Mouse (Mus musculus) hindbrain, embryonic 12.5 days (tissue): ENCODE measurements at regions not wholly inside any gene's neighbourhood (a gene's known extent, or its start where the extent isn't known, plus 50 kb on each side); places are given as distances from the start of the nearest gene placed in this dataset.

Experiments used
- ATAC-seq: fragments of 200-750 bp; cut with Nextera tagmentation; 2 replicates; pipeline ENCODE4 v1.8.0; 2017; ENCODE audit warnings: moderate TSS enrichment; ENCODE audit not compliant: low FRiP score
- H3K27ac ChIP-seq: fragments of 300-500 bp; sonication (generic); 2 replicates; pipeline ENCODE4 v1.5.1; 2016; ENCODE audit warnings: mild to moderate bottlenecking
- H3K27me3 ChIP-seq: fragments of 300-500 bp; sonication (generic); 2 replicates; pipeline ENCODE4 v1.6.1; 2016; ENCODE audit warnings: mild to moderate bottlenecking
- H3K36me3 ChIP-seq: fragments of 300-500 bp; sonication (generic); 2 replicates; pipeline ENCODE4 v1.6.1; 2016; ENCODE audit warnings: mild to moderate bottlenecking
- H3K4me1 ChIP-seq: fragments of 300-500 bp; sonication (generic); 2 replicates; pipeline ENCODE4 v1.6.1; 2016
- H3K4me2 ChIP-seq: fragments of 300-500 bp; sonication (generic); replicated peaks from 2 replicates; pipeline ENCODE4 v1.6.1; 2016; ENCODE audit warnings: mild to moderate bottlenecking
- H3K4me3 ChIP-seq: fragments of 300-500 bp; sonication (generic); 2 replicates; pipeline ENCODE4 v1.5.1; 2016; ENCODE audit warnings: mild to moderate bottlenecking
- H3K9ac ChIP-seq: fragments of 300-500 bp; sonication (generic); 2 replicates; pipeline ENCODE4 v1.6.1; 2016; ENCODE audit warnings: mild to moderate bottlenecking, moderate library complexity
- H3K9me3 ChIP-seq: fragments of 300-500 bp; sonication (generic); replicated peaks from 2 replicates; pipeline ENCODE4 v1.6.1; 2016; ENCODE audit warnings: mild to moderate bottlenecking
- WGBS: fragments of 180-500 bp; shearing (Covaris S2); methylation state at CpG from one replicate; pipeline ENCODE4 v1.1.7; 2016; 5-methylcytosine and 5-hydroxymethylcytosine counted together

DNA sequence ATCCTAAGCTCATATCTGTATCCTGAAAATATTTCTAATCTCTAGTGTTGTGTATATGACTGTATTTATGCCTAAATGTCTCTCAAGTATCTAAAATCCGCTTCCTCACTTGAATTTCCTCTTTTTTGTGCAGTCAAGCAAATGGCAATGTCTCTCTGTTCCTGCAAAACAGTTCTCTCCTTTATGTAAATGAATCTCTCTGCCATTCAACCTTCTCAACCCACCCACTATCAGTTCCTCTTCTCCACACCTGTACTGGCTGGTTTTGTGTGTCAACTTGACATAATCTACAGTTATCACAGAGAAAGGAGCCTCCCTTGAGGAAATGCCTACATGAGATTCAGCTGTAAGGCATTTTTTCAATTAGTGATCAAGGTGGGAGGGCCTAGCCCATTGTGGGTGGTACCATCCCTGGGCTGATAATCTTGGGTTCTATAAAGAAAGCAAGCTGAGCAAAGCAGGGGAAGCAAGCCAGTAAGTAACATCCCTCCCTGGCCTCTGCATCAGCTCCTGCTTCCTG lies 375.5 kb downstream of the Synb start:
- Histone ChIP-seq H3K9ac (no peak overlapping the region), H3K4me2 (no peak overlapping the region), H3K27ac (no peak overlapping the region), H3K27me3 (no peaks in the 10 kb centered on the region), H3K36me3 (no peaks in the 10 kb centered on the region), H3K9me3 (no peaks in the 10 kb centered on the region), H3K4me1 (peaks cover 12% of the 10 kb centered on the region), H3K4me3 (no peak overlapping the region)
- ATAC-seq: no peak
- 85% methylated on average over 1 of the region's 1 CpGs for WGBS

- H3K9me3 ChIP-seq: no peaks in the 10 kb centered on the region
- ATAC-seq: no peak
- no peaks in the 10 kb centered on the region for H3K36me3 ChIP-seq
- no peak overlapping the region for H3K9ac ChIP-seq
- no peak overlapping the region for H3K4me2 ChIP-seq
- no peaks in the 10 kb centered on the region for H3K4me1 ChIP-seq
- H3K4me3 ChIP-seq: no peak overlapping the region
- no peak overlapping the region for H3K27ac ChIP-seq
- no peaks in the 10 kb centered on the region for H3K27me3 ChIP-seq
- 78% methylated on average over 3 of the region's 3 CpGs for WGBS
Observed at GRCm38 (mm10) chr14:68899921-68900320, 394.2 kb downstream of the Synb start.

DNA sequence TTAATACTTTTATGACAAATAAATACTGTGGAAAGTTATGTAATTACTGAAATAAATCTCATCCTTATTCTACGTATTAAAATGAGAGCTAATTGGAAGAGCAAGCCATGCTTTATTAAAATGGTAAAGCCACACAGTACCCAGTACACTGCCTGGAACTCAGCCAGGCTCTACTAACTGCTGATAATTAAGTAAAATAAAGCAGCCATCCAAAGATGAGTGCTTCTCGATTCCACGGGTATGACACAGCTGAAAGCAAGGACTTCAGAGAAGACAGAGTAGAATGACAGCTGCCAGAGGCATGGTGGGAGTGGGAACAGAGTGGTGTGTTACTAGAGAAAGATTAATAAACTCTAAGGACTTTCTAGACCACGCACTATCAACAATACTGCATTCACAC lies 416.9 kb downstream of the Synb start:
- no peaks in the 10 kb centered on the region for H3K9me3 ChIP-seq
- WGBS: 89% methylated on average over 4 of the region's 4 CpGs
- H3K4me2 ChIP-seq: no peak overlapping the region
- ATAC-seq: no peak
- H3K4me3 ChIP-seq: no peak overlapping the region
- no peaks in the 10 kb centered on the region for H3K27me3 ChIP-seq
- H3K36me3 ChIP-seq: no peaks in the 10 kb centered on the region
- H3K4me1 ChIP-seq: no peaks in the 10 kb centered on the region
- no peak overlapping the region for H3K27ac ChIP-seq
- H3K9ac ChIP-seq: no peak overlapping the region

DNA sequence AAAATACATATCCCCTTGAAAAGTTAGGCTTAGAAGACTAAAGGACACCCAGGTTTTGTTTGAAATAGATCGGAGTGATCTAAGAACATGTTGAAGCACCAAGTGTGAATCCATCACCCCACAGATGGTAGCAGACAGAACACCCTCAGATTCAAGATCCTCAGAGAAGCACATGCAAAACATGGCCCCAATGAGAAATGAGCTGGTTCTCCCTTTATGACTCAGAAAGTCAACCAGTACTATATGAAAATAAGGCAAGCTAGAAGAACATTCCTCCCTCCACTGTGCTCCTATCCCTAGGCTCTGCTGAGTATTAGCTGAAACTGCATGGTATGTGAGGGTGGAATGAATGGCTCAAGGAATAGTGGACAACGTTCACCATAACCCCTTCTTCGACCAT lies 433.0 kb downstream of the Synb start:
- WGBS: 94% methylated on average over 3 of the region's 3 CpGs
- Histone ChIP-seq H3K27me3 (no peaks in the 10 kb centered on the region), H3K4me2 (no peak overlapping the region), H3K4me1 (no peaks in the 10 kb centered on the region), H3K36me3 (no peaks in the 10 kb centered on the region), H3K9ac (no peak overlapping the region), H3K27ac (no peak overlapping the region), H3K4me3 (no peak overlapping the region), H3K9me3 (no peaks in the 10 kb centered on the region)
- no peak for ATAC-seq

DNA sequence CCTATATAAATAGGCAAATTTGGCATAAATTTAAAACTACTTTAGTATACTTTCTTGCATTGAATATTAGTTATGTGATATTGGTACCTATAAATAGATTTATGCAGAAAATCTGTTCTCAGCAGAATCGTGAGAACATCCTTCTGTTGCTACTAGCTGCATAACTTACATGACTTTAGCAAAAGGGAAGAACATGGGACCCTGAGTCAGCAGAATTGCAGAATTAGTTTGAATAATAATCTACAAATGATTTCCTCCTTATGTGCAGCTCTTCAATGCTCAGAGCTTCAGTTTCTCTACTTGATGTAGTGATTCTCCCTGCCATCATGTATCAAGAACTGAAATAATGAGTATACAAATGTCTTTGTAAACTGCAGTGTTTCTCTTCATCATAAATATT lies 436.2 kb downstream of the Synb start:
- no peak overlapping the region for H3K27ac ChIP-seq

GRCm38 (mm10) chr14:68848506-68848905 lies 445.6 kb downstream of the Synb start:
- Histone ChIP-seq H3K9ac (no peak overlapping the region), H3K27me3 (no peaks in the 10 kb centered on the region), H3K9me3 (no peaks in the 10 kb centered on the region), H3K27ac (no peak overlapping the region), H3K4me1 (no peaks in the 10 kb centered on the region), H3K4me3 (no peak overlapping the region), H3K36me3 (no peaks in the 10 kb centered on the region), H3K4me2 (no peak overlapping the region)
- ATAC-seq: no peak
- WGBS: 86% methylated on average over 4 of the region's 4 CpGs

More for the DNA sequence above, 436.2 kb downstream of the Synb start:
- ATAC-seq: no peak
- Histone ChIP-seq H3K4me2 (no peak overlapping the region), H3K4me1 (no peaks in the 10 kb centered on the region), H3K4me3 (no peak overlapping the region), H3K9me3 (no peaks in the 10 kb centered on the region), H3K27me3 (no peaks in the 10 kb centered on the region), H3K36me3 (no peaks in the 10 kb centered on the region), H3K9ac (no peak overlapping the region)
- 88% methylated on average over 1 of the region's 1 CpGs for WGBS

GRCm38 (mm10) chr14:68847609-68848008 lies 446.5 kb downstream of the Synb start:
- Histone ChIP-seq H3K9ac (no peak overlapping the region), H3K36me3 (no peaks in the 10 kb centered on the region), H3K4me2 (no peak overlapping the region), H3K9me3 (no peaks in the 10 kb centered on the region), H3K4me1 (no peaks in the 10 kb centered on the region), H3K27me3 (no peaks in the 10 kb centered on the region), H3K4me3 (no peak overlapping the region), H3K27ac (no peak overlapping the region)
- ATAC-seq: no peak

- Histone ChIP-seq H3K27ac (no peak overlapping the region), H3K27me3 (no peaks in the 10 kb centered on the region), H3K4me3 (no peak overlapping the region), H3K9me3 (no peaks in the 10 kb centered on the region), H3K9ac (no peak overlapping the region), H3K36me3 (no peaks in the 10 kb centered on the region), H3K4me2 (no peak overlapping the region), H3K4me1 (no peaks in the 10 kb centered on the region)
- WGBS: 88% methylated on average over 8 of the region's 8 CpGs
- ATAC-seq: no peak
Observed at GRCm38 (mm10) chr14:68820241-68820640, 473.9 kb downstream of the Synb start.

GRCm38 (mm10) chr14:68808976-68809375 lies 485.1 kb downstream of the Synb start:
- no peaks in the 10 kb centered on the region for H3K9me3 ChIP-seq
- WGBS: 87% methylated on average over 3 of the region's 3 CpGs
- no peak for ATAC-seq
- no peaks in the 10 kb centered on the region for H3K27me3 ChIP-seq
- H3K9ac ChIP-seq: no peak overlapping the region
- no peaks in the 10 kb centered on the region for H3K4me1 ChIP-seq
- no peak overlapping the region for H3K4me3 ChIP-seq
- no peaks in the 10 kb centered on the region for H3K36me3 ChIP-seq
- no peak overlapping the region for H3K4me2 ChIP-seq
- no peak overlapping the region for H3K27ac ChIP-seq

DNA sequence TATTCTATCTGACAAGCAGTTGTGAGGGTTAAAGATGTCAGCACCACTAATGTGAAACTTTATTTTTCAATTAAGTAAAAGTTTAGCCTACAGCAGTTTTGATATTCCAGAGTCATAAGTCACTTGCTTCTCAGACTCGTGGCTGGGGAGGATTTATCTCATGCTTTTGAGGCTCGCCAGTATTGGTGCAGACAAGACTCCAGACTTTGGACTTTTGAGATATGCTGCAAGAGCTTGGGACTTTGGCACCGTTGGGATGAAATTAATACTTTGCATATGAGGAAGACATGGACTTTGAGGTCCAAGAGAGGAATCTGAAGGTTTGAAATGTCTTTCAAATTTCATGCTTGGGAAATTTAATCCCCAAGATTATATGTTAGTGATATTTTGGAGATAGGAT lies 486.2 kb downstream of the Synb start:
- Histone ChIP-seq H3K9me3 (no peaks in the 10 kb centered on the region), H3K4me2 (no peak overlapping the region), H3K36me3 (no peaks in the 10 kb centered on the region), H3K4me3 (no peak overlapping the region), H3K9ac (no peak overlapping the region), H3K27me3 (no peaks in the 10 kb centered on the region), H3K4me1 (no peaks in the 10 kb centered on the region), H3K27ac (no peak overlapping the region)
- 83% methylated on average over 3 of the region's 3 CpGs for WGBS
- ATAC-seq: no peak

GRCm38 (mm10) chr14:68806646-68807045 lies 487.5 kb downstream of the Synb start:
- 91% methylated on average over 1 of the region's 1 CpGs for WGBS
- H3K9me3 ChIP-seq: no peaks in the 10 kb centered on the region
- no peaks in the 10 kb centered on the region for H3K4me1 ChIP-seq
- no peak for ATAC-seq
- H3K36me3 ChIP-seq: no peaks in the 10 kb centered on the region
- H3K9ac ChIP-seq: no peak overlapping the region
- H3K4me3 ChIP-seq: no peak overlapping the region
- no peak overlapping the region for H3K27ac ChIP-seq
- H3K4me2 ChIP-seq: no peak overlapping the region
- no peaks in the 10 kb centered on the region for H3K27me3 ChIP-seq

DNA sequence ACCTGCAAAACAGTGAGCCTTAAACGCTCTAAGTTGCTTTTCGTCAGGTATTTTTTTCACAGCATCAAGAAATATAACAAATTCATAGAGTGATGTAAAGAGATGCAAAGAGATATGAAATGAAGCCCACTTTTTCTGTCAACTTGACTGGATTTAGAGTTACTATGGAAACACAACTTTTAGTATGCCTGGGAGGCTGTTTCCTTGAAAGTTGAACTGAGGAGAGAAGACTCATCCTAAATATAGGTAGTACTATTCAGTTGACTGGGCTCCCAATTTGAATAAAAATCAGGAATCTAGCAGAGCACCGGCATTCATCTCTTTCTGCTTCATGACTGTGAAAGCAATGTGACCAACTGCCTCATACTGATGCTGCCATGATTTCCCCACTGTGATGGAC lies 509.7 kb downstream of the Synb start:
- H3K9me3 ChIP-seq: no peaks in the 10 kb centered on the region
- no peak overlapping the region for H3K27ac ChIP-seq
- H3K4me1 ChIP-seq: no peaks in the 10 kb centered on the region
- H3K4me2 ChIP-seq: no peak overlapping the region
- no peak overlapping the region for H3K4me3 ChIP-seq
- no peaks in the 10 kb centered on the region for H3K27me3 ChIP-seq
- ATAC-seq: no peak
- WGBS: 96% methylated on average over 3 of the region's 3 CpGs
- no peaks in the 10 kb centered on the region for H3K36me3 ChIP-seq
- no peak overlapping the region for H3K9ac ChIP-seq

DNA sequence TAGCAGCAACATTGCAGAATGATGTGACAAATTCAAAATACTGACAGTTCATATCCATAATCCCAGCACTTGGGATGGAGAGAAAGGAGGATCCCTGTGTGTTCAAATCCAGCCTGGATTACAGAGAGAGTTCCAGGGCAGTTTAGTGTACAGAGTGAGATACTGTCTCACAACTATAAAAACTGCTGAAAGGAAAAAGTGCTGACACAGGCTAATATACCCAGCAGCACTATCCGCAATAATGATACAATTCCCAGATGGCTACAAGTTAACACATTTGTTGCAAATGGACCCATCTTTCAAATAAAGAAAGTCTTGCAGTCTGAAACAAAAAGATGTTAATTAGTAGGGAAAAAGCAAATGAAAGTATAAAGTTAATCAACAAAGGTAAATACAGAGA lies 510.9 kb downstream of the Synb start:
- no peak for ATAC-seq
- WGBS: 95% methylated on average over 1 of the region's 1 CpGs
- Histone ChIP-seq H3K4me1 (no peaks in the 10 kb centered on the region), H3K4me3 (no peak overlapping the region), H3K9ac (no peak overlapping the region), H3K36me3 (no peaks in the 10 kb centered on the region), H3K27ac (no peak overlapping the region), H3K9me3 (no peaks in the 10 kb centered on the region), H3K27me3 (no peaks in the 10 kb centered on the region), H3K4me2 (no peak overlapping the region)

GRCm38 (mm10) chr14:68770411-68770810 lies 523.7 kb downstream of the Synb start:
- H3K36me3 ChIP-seq: no peaks in the 10 kb centered on the region
- ATAC-seq: no peak
- H3K27me3 ChIP-seq: no peaks in the 10 kb centered on the region
- no peak overlapping the region for H3K27ac ChIP-seq
- no peak overlapping the region for H3K4me2 ChIP-seq
- H3K9me3 ChIP-seq: no peaks in the 10 kb centered on the region
- H3K4me1 ChIP-seq: no peaks in the 10 kb centered on the region
- H3K4me3 ChIP-seq: no peak overlapping the region
- 86% methylated on average over 2 of the region's 2 CpGs for WGBS
- no peak overlapping the region for H3K9ac ChIP-seq
